Mouse (Mus musculus) intestine, embryonic 14.5 days (tissue): ENCODE results near the gene Bcas3. TPM values are rescaled to one million over a fixed set of nuclear protein-coding genes. Genes with fewer than 3 reads are reported as not detected.

Experiments used
- ATAC-seq: fragments of 200-750 bp; cut with Nextera tagmentation; replicated peaks from 2 replicates; pipeline ENCODE4 v1.8.0; 2017; ENCODE audit warnings: low read depth, moderate number of reproducible peaks, moderate TSS enrichment, moderate library complexity; ENCODE audit not compliant: low FRiP score, low TSS enrichment
- DNase-seq: peaks from one replicate; pipeline ENCODE4 v3.0.0-alpha.2; 2018; ENCODE audit warnings: low spot score
- H3K27ac ChIP-seq: fragments of 300-500 bp; sonication (generic); 2 replicates; pipeline ENCODE4 v1.5.1; 2014; ENCODE audit warnings: low read depth, mild to moderate bottlenecking, control low read depth
- H3K27me3 ChIP-seq: fragments of 300-500 bp; sonication (generic); replicated peaks from 2 replicates; pipeline ENCODE4 v1.6.1; 2014; ENCODE audit warnings: low read length, control low read depth; ENCODE audit not compliant: control insufficient read depth, insufficient read depth
- H3K36me3 ChIP-seq: fragments of 300-500 bp; sonication (generic); 2 replicates; pipeline ENCODE4 v1.6.1; 2014; ENCODE audit warnings: low read length, control low read depth; ENCODE audit not compliant: control insufficient read depth, insufficient read depth
- H3K4me1 ChIP-seq: fragments of 300-500 bp; sonication (generic); replicated peaks from 2 replicates; pipeline ENCODE4 v1.6.1; 2014; ENCODE audit warnings: low read length, control low read depth, mixed read lengths; ENCODE audit not compliant: control insufficient read depth, insufficient read depth
- H3K4me2 ChIP-seq: fragments of 300-500 bp; sonication (generic); 2 replicates; pipeline ENCODE4 v1.6.1; 2014; ENCODE audit warnings: low read length
- H3K4me3 ChIP-seq: fragments of 300-500 bp; sonication (generic); 2 replicates; pipeline ENCODE4 v1.5.1; 2014; ENCODE audit warnings: low read depth, low read length, control low read depth, mixed read lengths
- H3K9ac ChIP-seq: fragments of 300-500 bp; sonication (generic); 2 replicates; pipeline ENCODE4 v1.6.1; 2014; ENCODE audit warnings: mild to moderate bottlenecking, low read length
- H3K9me3 ChIP-seq: fragments of 300-500 bp; sonication (generic); 2 replicates; pipeline ENCODE4 v1.6.1; 2016; ENCODE audit warnings: low read length, control low read depth; ENCODE audit not compliant: control insufficient read depth
- WGBS: fragments of 180-500 bp; shearing (Covaris S2); extraction: QIAGEN DNeasy Blood & Tissue Kit; methylation state at CpG from one replicate; pipeline ENCODE4 v1.1.7; 2014; 5-methylcytosine and 5-hydroxymethylcytosine counted together
- polyA plus RNA-seq: library from polyadenylated mRNA; unstranded; fragments of >200 nt; fragmentation: Nextera tagmentation; extraction: Ambion mirVana; gene quantifications from 2 replicates; pipeline ENCODE4 v1.2.1, GENCODE M21; 2014

Bcas3 gene
- polyA plus RNA-seq, 1 experiment from 2014 or later = 17.9 TPM

DNA sequence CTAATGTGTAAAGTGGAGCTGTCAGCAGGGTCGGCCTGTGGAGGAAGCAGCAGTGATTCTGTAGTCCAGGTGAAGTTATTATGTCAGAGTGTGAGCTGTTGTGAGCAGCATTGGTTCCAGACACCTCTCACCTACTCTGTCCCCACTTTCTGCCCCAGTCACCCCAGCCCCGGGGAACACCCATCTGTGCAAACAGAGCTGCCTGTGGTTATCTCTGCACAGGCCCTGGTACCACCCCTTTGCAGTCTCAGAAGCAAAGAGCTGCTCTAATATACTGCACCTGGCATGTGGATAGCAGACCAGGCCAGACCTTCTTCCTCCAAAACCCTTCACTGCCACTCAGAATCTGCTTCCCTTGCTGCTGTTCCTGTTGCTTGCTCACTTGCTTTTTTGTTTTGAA lies 437.3 kb downstream of the Bcas3 start:
- Histone ChIP-seq H3K4me2 (no peak overlapping the region), H3K4me1 (peaks cover 15% of the 10 kb centered on the region; the same call in 1 of the 2 replicates), H3K27ac (no peak overlapping the region), H3K36me3 (no peaks in the 10 kb centered on the region), H3K9me3 (no peaks in the 10 kb centered on the region), H3K4me3 (no peak overlapping the region), H3K27me3 (no peaks in the 10 kb centered on the region), H3K9ac (no peak overlapping the region)
- 68% methylated on average over 2 of the region's 2 CpGs for WGBS
- ATAC-seq (peak; percentile 19; the same call in 1 of the 2 replicates), DNase-seq (no peak)

GRCm38 (mm10) chr11:85791212-85791611 lies 438.2 kb downstream of the Bcas3 start:
- no peak overlapping the region for H3K4me2 ChIP-seq

GRCm38 (mm10) chr11:85792534-85793215 lies 439.7 kb downstream of the Bcas3 start:
- WGBS = 68% methylated on average over 12 of the region's 12 CpGs
- 0 out of 2 replicates have a peak, but pooled peaks cover 4% of the 10 kb centered on the region for H3K4me1 ChIP-seq
- ATAC-seq (0 out of 2 replicates have a peak, but pooled peaks have one; percentile 20), DNase-seq (no peak)
- no peak overlapping the region for H3K4me2 ChIP-seq
- no peak overlapping the region for H3K27ac ChIP-seq
- no peaks in the 10 kb centered on the region for H3K36me3 ChIP-seq
- no peak overlapping the region for H3K9ac ChIP-seq
- no peaks in the 10 kb centered on the region for H3K9me3 ChIP-seq
- H3K27me3 ChIP-seq = no peaks in the 10 kb centered on the region
- H3K4me3 ChIP-seq = no peak overlapping the region

More at GRCm38 (mm10) chr11:85791212-85791611, 438.2 kb downstream of the Bcas3 start:
- DNase-seq (no peak), ATAC-seq (no peak)
- H3K36me3 ChIP-seq = no peaks in the 10 kb centered on the region
- WGBS = 56% methylated on average over 1 of the region's 1 CpGs
- H3K4me1 ChIP-seq = peaks cover 10% of the 10 kb centered on the region; the same call in 1 of the 2 replicates
- no peaks in the 10 kb centered on the region for H3K27me3 ChIP-seq
- no peak overlapping the region for H3K4me3 ChIP-seq
- no peaks in the 10 kb centered on the region for H3K9me3 ChIP-seq
- no peak overlapping the region for H3K27ac ChIP-seq
- H3K9ac ChIP-seq = no peak overlapping the region

- H3K4me1 ChIP-seq = peaks cover 8% of the 10 kb centered on the region; the same call in 1 of the 2 replicates
- no peak overlapping the region for H3K27ac ChIP-seq
- no peaks in the 10 kb centered on the region for H3K9me3 ChIP-seq
- DNase-seq (no peak), ATAC-seq (no peak)
- H3K36me3 ChIP-seq = no peaks in the 10 kb centered on the region
- 39% methylated on average over 4 of the region's 4 CpGs for WGBS
- H3K4me2 ChIP-seq = no peak overlapping the region
- H3K27me3 ChIP-seq = 0 out of 2 replicates have a peak, but pooled peaks cover 7% of the 10 kb centered on the region
- no peak overlapping the region for H3K9ac ChIP-seq
- H3K4me3 ChIP-seq = no peak overlapping the region
These were observed 446.5 kb downstream of the Bcas3 start for GRCm38 (mm10) chr11:85799456-85799855.

GRCm38 (mm10) chr11:85799856-85800255 lies 446.9 kb downstream of the Bcas3 start:
- 14% methylated on average over 19 of the region's 19 CpGs for WGBS
- Histone ChIP-seq H3K27ac (no peak overlapping the region), H3K9me3 (no peaks in the 10 kb centered on the region), H3K27me3 (0 out of 2 replicates have a peak, but pooled peaks cover 7% of the 10 kb centered on the region), H3K4me1 (peaks cover 8% of the 10 kb centered on the region; the same call in 1 of the 2 replicates), H3K36me3 (no peaks in the 10 kb centered on the region), H3K4me3 (no peak overlapping the region), H3K9ac (no peak overlapping the region), H3K4me2 (no peak overlapping the region)
- ATAC-seq = peak; percentile 30; the same call in 1 of the 2 replicates
- DNase-seq = no peak

DNA sequence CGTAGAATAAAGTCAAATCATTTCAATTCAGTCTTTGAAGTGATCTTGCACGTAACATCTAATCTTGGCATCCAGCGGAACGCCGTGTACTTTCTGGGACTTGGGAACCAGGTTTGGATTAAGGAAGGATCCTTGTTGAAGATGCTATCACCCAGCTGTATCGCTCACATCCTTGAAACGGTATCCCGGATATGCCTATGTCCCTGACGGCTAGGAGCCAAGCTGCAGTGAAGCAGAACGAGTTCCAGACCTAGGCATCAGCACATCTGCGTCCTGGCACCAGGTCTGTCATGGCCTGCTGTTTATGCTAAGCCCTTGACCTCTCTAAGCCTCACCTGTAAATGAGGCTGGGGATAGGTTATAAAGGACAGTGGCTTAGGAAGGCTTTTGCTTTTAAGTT lies 447.4 kb downstream of the Bcas3 start:
- Histone ChIP-seq H3K27me3 (0 out of 2 replicates have a peak, but pooled peaks cover 7% of the 10 kb centered on the region), H3K4me3 (no peak overlapping the region), H3K4me2 (no peak overlapping the region), H3K36me3 (no peaks in the 10 kb centered on the region), H3K9ac (no peak overlapping the region), H3K4me1 (peaks cover 8% of the 10 kb centered on the region; the same call in 1 of the 2 replicates), H3K9me3 (no peaks in the 10 kb centered on the region), H3K27ac (no peak overlapping the region)
- 60% methylated on average over 11 of the region's 11 CpGs for WGBS
- ATAC-seq = no peak
- no peak for DNase-seq

- no peaks in the 10 kb centered on the region for H3K36me3 ChIP-seq
- ATAC-seq (no peak), DNase-seq (no peak)
- H3K27ac ChIP-seq = no peak overlapping the region
- H3K27me3 ChIP-seq = 0 out of 2 replicates have a peak, but pooled peaks cover 6% of the 10 kb centered on the region
- no peak overlapping the region for H3K9ac ChIP-seq
- peaks cover 8% of the 10 kb centered on the region; the same call in 1 of the 2 replicates for H3K4me1 ChIP-seq
- no peaks in the 10 kb centered on the region for H3K9me3 ChIP-seq
- 58% methylated on average over 5 of the region's 5 CpGs for WGBS
- no peak overlapping the region for H3K4me2 ChIP-seq
- H3K4me3 ChIP-seq = no peak overlapping the region
These were observed 451.1 kb downstream of the Bcas3 start for GRCm38 (mm10) chr11:85804048-85804447.

DNA sequence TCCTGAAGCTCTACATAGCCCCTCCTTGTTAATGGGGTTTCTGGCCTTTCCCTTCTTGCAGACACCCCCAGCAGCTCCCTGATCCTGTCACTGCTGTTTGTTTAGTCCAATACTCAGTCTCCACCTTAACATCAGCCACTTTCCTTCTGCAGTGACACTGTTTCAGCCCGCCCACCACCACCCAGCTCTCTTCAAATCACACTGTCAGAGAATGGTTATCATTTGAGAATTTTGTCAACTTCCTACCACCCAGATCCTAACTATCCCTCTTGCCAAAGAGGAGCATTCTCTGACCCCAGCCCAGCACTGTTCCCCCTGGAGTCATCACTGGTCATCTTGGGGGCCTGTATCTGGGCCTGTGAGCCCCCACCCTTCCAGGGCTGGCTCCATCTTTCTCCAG lies 452.8 kb downstream of the Bcas3 start:
- no peaks in the 10 kb centered on the region for H3K4me1 ChIP-seq
- H3K9me3 ChIP-seq = no peaks in the 10 kb centered on the region
- H3K9ac ChIP-seq = no peak overlapping the region
- no peaks in the 10 kb centered on the region for H3K36me3 ChIP-seq
- DNase-seq (no peak), ATAC-seq (no peak)
- no peak overlapping the region for H3K4me2 ChIP-seq
- no peak overlapping the region for H3K4me3 ChIP-seq
- WGBS = 80% methylated on average over 1 of the region's 1 CpGs
- H3K27me3 ChIP-seq = no peaks in the 10 kb centered on the region
- H3K27ac ChIP-seq = no peak overlapping the region

GRCm38 (mm10) chr11:85807353-85807752 lies 454.4 kb downstream of the Bcas3 start:
- DNase-seq (no peak), ATAC-seq (no peak)
- Histone ChIP-seq H3K27ac (no peak overlapping the region), H3K36me3 (no peaks in the 10 kb centered on the region), H3K4me2 (no peak overlapping the region), H3K4me3 (no peak overlapping the region), H3K9me3 (no peaks in the 10 kb centered on the region), H3K9ac (no peak overlapping the region), H3K27me3 (no peaks in the 10 kb centered on the region), H3K4me1 (no peaks in the 10 kb centered on the region)
- 69% methylated on average over 11 of the region's 11 CpGs for WGBS
